Mouse (Mus musculus) urinary bladder, adult 2 months (tissue): ENCODE data around the gene 1700013G24Rik. TPM values are rescaled to one million over a fixed set of nuclear protein-coding genes. Genes with fewer than 3 reads are reported as not detected.

Experiments used
- DNase-seq: peaks from one replicate; pipeline ENCODE4 v3.0.0; 2022; ENCODE audit warnings: low spot score
- polyA plus RNA-seq: library from polyadenylated mRNA; depleted of rRNA; stranded (reverse); fragments of >200 nt; gene quantifications from 2 replicates; pipeline ENCODE4 v1.2.3, GENCODE M21; 2012

Gene 1700013G24Rik
- polyA plus RNA-seq, 1 experiment, result not detected

GRCm38 (mm10) chr4:137457292-137457691, 4.2 kb downstream of the 1700013G24Rik start:
- DNase-seq, result no peak

GRCm38 (mm10) chr4:137458310-137458709, 5.2 kb downstream of the 1700013G24Rik start:
- DNase-seq, result no peak

GRCm38 (mm10) chr4:137458861-137459260, 5.8 kb downstream of the 1700013G24Rik start:
- no peak for DNase-seq

- DNase-seq, result no peak
Observed at GRCm38 (mm10) chr4:137460676-137461075, 7.6 kb downstream of the 1700013G24Rik start.

GRCm38 (mm10) chr4:137461217-137461616, 8.1 kb downstream of the 1700013G24Rik start:
- DNase-seq, result no peak

GRCm38 (mm10) chr4:137461981-137462690, 9.1 kb downstream of the 1700013G24Rik start:
- no peak for DNase-seq

GRCm38 (mm10) chr4:137465125-137465787, 12.2 kb downstream of the 1700013G24Rik start:
- no peak for DNase-seq

GRCm38 (mm10) chr4:137466991-137467390, 13.9 kb downstream of the 1700013G24Rik start:
- no peak for DNase-seq

- DNase-seq, result no peak
Observed at GRCm38 (mm10) chr4:137467525-137467924, 14.4 kb downstream of the 1700013G24Rik start.

GRCm38 (mm10) chr4:137468260-137469080, 15.4 kb downstream of the 1700013G24Rik start, which contains the start of gene Hspg2:
Hspg2 (plus strand) TSS chr4:137468769.
- peak; percentile 83 for DNase-seq

GRCm38 (mm10) chr4:137469081-137469844, 16.2 kb downstream of the 1700013G24Rik start:
- DNase-seq, result no peak

GRCm38 (mm10) chr4:137469845-137470692, 17.0 kb downstream of the 1700013G24Rik start:
- no peak for DNase-seq

GRCm38 (mm10) chr4:137470701-137471317, 17.7 kb downstream of the 1700013G24Rik start:
- DNase-seq, result no peak

- DNase-seq, result no peak
Observed at GRCm38 (mm10) chr4:137471326-137471725, 18.2 kb downstream of the 1700013G24Rik start.

- no peak for DNase-seq
Observed at GRCm38 (mm10) chr4:137473240-137473639, 20.2 kb downstream of the 1700013G24Rik start.

- DNase-seq, result no peak
Observed at GRCm38 (mm10) chr4:137473701-137474388, 20.8 kb downstream of the 1700013G24Rik start.

- no peak for DNase-seq
Observed at GRCm38 (mm10) chr4:137474694-137475093, 21.6 kb downstream of the 1700013G24Rik start.

- DNase-seq, result no peak
Observed at GRCm38 (mm10) chr4:137475271-137476050, 22.4 kb downstream of the 1700013G24Rik start.
